Mouse (Mus musculus): ENCODE results near the gene Fam71b. TPM values are rescaled to one million over a fixed set of nuclear protein-coding genes. Genes with fewer than 3 reads are reported as not detected.
A peak's percentile ranks its signal among the peaks of the same experiment; 100 is the strongest.

Fam71b gene
- polyA plus RNA-seq, 1 experiment: 1.2 TPM

- under 1% methylated on average over 59 of the region's 59 CpGs for WGBS
- 0 out of 2 replicates have a peak, but pooled peaks cover 3% of the 10 kb centered on the region for H3K4me1 ChIP-seq (ENCODE audit: control insufficient read depth, insufficient read depth, insufficient read length)
Observed at GRCm38 (mm10) chr11:46436760-46437458, 40.5 kb downstream of the Fam71b start, which contains the start of gene Med7. Gene Med7, plus strand, starts transcription at chr11:46436925.

GRCm38 (mm10) chr11:46437459-46438000, 41.2 kb downstream of the Fam71b start:
- H3K4me3 ChIP-seq (ENCODE audit: extremely low read depth, insufficient read depth, insufficient read length): peak overlapping the region; percentile 87
- peaks cover 9% of the 10 kb centered on the region; the same call in 1 of the 2 replicates for H3K36me3 ChIP-seq (ENCODE audit: control insufficient read depth, insufficient read depth, low read length)
- 2% methylated on average over 23 of the region's 23 CpGs for WGBS
- no peak for DNase-seq (ENCODE audit: low read depth in 1 of 2, low spot score in 2 of 2)
- H3K27ac ChIP-seq (ENCODE audit: insufficient read depth, low read length): peak overlapping the region; percentile 94
- TF ChIP-seq POLR2A (IDR thresholded peaks at IDR 0.05; ENCODE audit: low read depth, low read length): no peak
- TF ChIP-seq CTCF (IDR thresholded peaks at IDR 0.05; ENCODE audit: extremely low read depth, insufficient read depth, insufficient read length, insufficient replicate concordance): no peak
- H3K4me1 ChIP-seq (ENCODE audit: control insufficient read depth, insufficient read depth, insufficient read length): 0 out of 2 replicates have a peak, but pooled peaks cover 3% of the 10 kb centered on the region
- H3K27me3 ChIP-seq (ENCODE audit: control insufficient read depth, insufficient read depth, low read length): no peaks in the 10 kb centered on the region

More at GRCm38 (mm10) chr11:46436760-46437458, 40.5 kb downstream of the Fam71b start, which contains the start of gene Med7:
- peak within 1 kb of the TSS; percentile 87 for H3K4me3 ChIP-seq (ENCODE audit: extremely low read depth, insufficient read depth, insufficient read length)
- H3K36me3 ChIP-seq (ENCODE audit: control insufficient read depth, insufficient read depth, low read length): peaks cover 9% of the 10 kb centered on the region; the same call in 1 of the 2 replicates
- peak; percentile 93 to 94 for DNase-seq (ENCODE audit: low read depth in 1 of 2, low spot score in 2 of 2)
- H3K27me3 ChIP-seq (ENCODE audit: control insufficient read depth, insufficient read depth, low read length): no peaks in the 10 kb centered on the region
- TF ChIP-seq POLR2A (IDR thresholded peaks at IDR 0.05; ENCODE audit: low read depth, low read length): peak; percentile 65
- no peak for TF ChIP-seq CTCF (IDR thresholded peaks at IDR 0.05; ENCODE audit: extremely low read depth, insufficient read depth, insufficient read length, insufficient replicate concordance)
- H3K27ac ChIP-seq (ENCODE audit: insufficient read depth, low read length): peak within 1 kb of the TSS; percentile 94

- H3K27me3 ChIP-seq (ENCODE audit: control insufficient read depth, insufficient read depth, low read length): no peaks in the 10 kb centered on the region
- H3K27ac ChIP-seq (ENCODE audit: insufficient read depth, low read length): no peak overlapping the region
- DNase-seq (ENCODE audit: low read depth in 1 of 2, low spot score in 2 of 2): no peak
- WGBS: 65% methylated on average over 5 of the region's 5 CpGs
- H3K4me1 ChIP-seq (ENCODE audit: control insufficient read depth, insufficient read depth, insufficient read length): 0 out of 2 replicates have a peak, but pooled peaks cover 3% of the 10 kb centered on the region
- H3K4me3 ChIP-seq (ENCODE audit: extremely low read depth, insufficient read depth, insufficient read length): no peak overlapping the region
- TF ChIP-seq POLR2A (IDR thresholded peaks at IDR 0.05; ENCODE audit: low read depth, low read length) (no peak), CTCF (IDR thresholded peaks at IDR 0.05; ENCODE audit: extremely low read depth, insufficient read depth, insufficient read length, insufficient replicate concordance) (no peak)
- H3K36me3 ChIP-seq (ENCODE audit: control insufficient read depth, insufficient read depth, low read length): peaks cover 10% of the 10 kb centered on the region; the same call in 1 of the 2 replicates
Observed at GRCm38 (mm10) chr11:46439005-46439543, 42.7 kb downstream of the Fam71b start.

GRCm38 (mm10) chr11:46441774-46442173, 45.4 kb downstream of the Fam71b start:
- no peak for TF ChIP-seq POLR2A (IDR thresholded peaks at IDR 0.05; ENCODE audit: low read depth, low read length)
- TF ChIP-seq CTCF (IDR thresholded peaks at IDR 0.05; ENCODE audit: extremely low read depth, insufficient read depth, insufficient read length, insufficient replicate concordance): no peak
- Histone ChIP-seq H3K36me3 (ENCODE audit: control insufficient read depth, insufficient read depth, low read length) (peaks cover 10% of the 10 kb centered on the region; the same call in 1 of the 2 replicates), H3K4me3 (ENCODE audit: extremely low read depth, insufficient read depth, insufficient read length) (no peak overlapping the region), H3K4me1 (ENCODE audit: control insufficient read depth, insufficient read depth, insufficient read length) (0 out of 2 replicates have a peak, but pooled peaks cover 3% of the 10 kb centered on the region), H3K27ac (ENCODE audit: insufficient read depth, low read length) (no peak overlapping the region), H3K27me3 (ENCODE audit: control insufficient read depth, insufficient read depth, low read length) (no peaks in the 10 kb centered on the region)
- 34% methylated on average over 1 of the region's 1 CpGs for WGBS
- no peak for DNase-seq (ENCODE audit: low read depth in 1 of 2, low spot score in 2 of 2)

GRCm38 (mm10) chr11:46443152-46443551, 46.8 kb downstream of the Fam71b start:
- Histone ChIP-seq H3K27me3 (ENCODE audit: control insufficient read depth, insufficient read depth, low read length) (no peaks in the 10 kb centered on the region), H3K4me1 (ENCODE audit: control insufficient read depth, insufficient read depth, insufficient read length) (peaks cover 3% of the 10 kb centered on the region; the same call in 1 of the 2 replicates), H3K27ac (ENCODE audit: insufficient read depth, low read length) (no peak overlapping the region), H3K36me3 (ENCODE audit: control insufficient read depth, insufficient read depth, low read length) (peaks cover 10% of the 10 kb centered on the region; the same call in 1 of the 2 replicates), H3K4me3 (ENCODE audit: extremely low read depth, insufficient read depth, insufficient read length) (no peak overlapping the region)
- DNase-seq (ENCODE audit: low read depth in 1 of 2, low spot score in 2 of 2): no peak
- TF ChIP-seq POLR2A (IDR thresholded peaks at IDR 0.05; ENCODE audit: low read depth, low read length) (no peak), CTCF (IDR thresholded peaks at IDR 0.05; ENCODE audit: extremely low read depth, insufficient read depth, insufficient read length, insufficient replicate concordance) (peak; percentile 14; the same call in 1 of the 2 replicates)
- 72% methylated on average over 1 of the region's 1 CpGs for WGBS

GRCm38 (mm10) chr11:46443979-46444378, 47.6 kb downstream of the Fam71b start:
- no peak for TF ChIP-seq CTCF (IDR thresholded peaks at IDR 0.05; ENCODE audit: extremely low read depth, insufficient read depth, insufficient read length, insufficient replicate concordance)
- no peak for TF ChIP-seq POLR2A (IDR thresholded peaks at IDR 0.05; ENCODE audit: low read depth, low read length)
- Histone ChIP-seq H3K4me3 (ENCODE audit: extremely low read depth, insufficient read depth, insufficient read length) (no peak overlapping the region), H3K4me1 (ENCODE audit: control insufficient read depth, insufficient read depth, insufficient read length) (peaks cover 5% of the 10 kb centered on the region; the same call in 1 of the 2 replicates), H3K36me3 (ENCODE audit: control insufficient read depth, insufficient read depth, low read length) (peaks cover 10% of the 10 kb centered on the region; the same call in 1 of the 2 replicates), H3K27ac (ENCODE audit: insufficient read depth, low read length) (no peak overlapping the region), H3K27me3 (ENCODE audit: control insufficient read depth, insufficient read depth, low read length) (no peaks in the 10 kb centered on the region)
- DNase-seq (ENCODE audit: low read depth in 1 of 2, low spot score in 2 of 2): no peak
- WGBS: 75% methylated on average over 5 of the region's 5 CpGs
